Mouse (Mus musculus): ENCODE data around the gene Pla2g10.
"Not testable (repeated sequence)": the region's sequence is repeated elsewhere in the genome, so short reads cannot be mapped to it uniquely, and the experiment has no call there.

Pla2g10 gene

GRCm38 (mm10) chr16:13732786-13733185, 2.0 kb upstream of the Pla2g10 start:
- no peak for DNase-seq (ENCODE audit: extremely low read depth, insufficient read length, low spot score)

- no peak for DNase-seq (ENCODE audit: extremely low read depth, insufficient read length, low spot score)
Observed at GRCm38 (mm10) chr16:13729428-13729827, 1.4 kb downstream of the Pla2g10 start.

GRCm38 (mm10) chr16:13727811-13728335, 2.9 kb downstream of the Pla2g10 start:
- no peak for DNase-seq (ENCODE audit: extremely low read depth, insufficient read length, low spot score)

- no peak for DNase-seq (ENCODE audit: extremely low read depth, insufficient read length, low spot score)
Observed at GRCm38 (mm10) chr16:13722937-13723336, 7.8 kb downstream of the Pla2g10 start.

GRCm38 (mm10) chr16:13716821-13717553, 13.8 kb downstream of the Pla2g10 start:
- no peak for DNase-seq (ENCODE audit: extremely low read depth, insufficient read length, low spot score)

GRCm38 (mm10) chr16:13714910-13715309, 15.9 kb downstream of the Pla2g10 start:
- DNase-seq (ENCODE audit: extremely low read depth, insufficient read length, low spot score) = no peak

- DNase-seq (ENCODE audit: extremely low read depth, insufficient read length, low spot score) = no peak
Observed at GRCm38 (mm10) chr16:13704676-13705075, 26.1 kb downstream of the Pla2g10 start.

- DNase-seq (ENCODE audit: extremely low read depth, insufficient read length, low spot score) = no peak
Observed at GRCm38 (mm10) chr16:13702184-13702583, 28.6 kb downstream of the Pla2g10 start.

GRCm38 (mm10) chr16:13698998-13699397, 31.8 kb downstream of the Pla2g10 start:
- no peak for DNase-seq (ENCODE audit: extremely low read depth, insufficient read length, low spot score)

GRCm38 (mm10) chr16:13678601-13679319, 52.0 kb downstream of the Pla2g10 start:
- no peak for DNase-seq (ENCODE audit: extremely low read depth, insufficient read length, low spot score)

- DNase-seq (ENCODE audit: extremely low read depth, insufficient read length, low spot score) = no peak
Observed at GRCm38 (mm10) chr16:13674511-13674910, 56.3 kb downstream of the Pla2g10 start.

- DNase-seq (ENCODE audit: extremely low read depth, insufficient read length, low spot score) = no peak
Observed at GRCm38 (mm10) chr16:13673114-13673513, 57.7 kb downstream of the Pla2g10 start.

- DNase-seq (ENCODE audit: extremely low read depth, insufficient read length, low spot score) = peak; percentile 69
Observed at GRCm38 (mm10) chr16:13672386-13672898, 58.3 kb downstream of the Pla2g10 start.

- peak; percentile 93 for DNase-seq (ENCODE audit: extremely low read depth, insufficient read length, low spot score)
Observed at GRCm38 (mm10) chr16:13671685-13672385, 58.9 kb downstream of the Pla2g10 start, which contains the start of the genes Bfar and 3110001I22Rik. Bfar (plus strand) TSS chr16:13671858. 3110001I22Rik (plus strand) TSS chr16:13671929.

- not testable (repeated sequence) for DNase-seq (ENCODE audit: extremely low read depth, insufficient read length, low spot score)
Observed at GRCm38 (mm10) chr16:13670896-13671295, 59.9 kb downstream of the Pla2g10 start.

GRCm38 (mm10) chr16:13669282-13669681, 61.5 kb downstream of the Pla2g10 start:
- DNase-seq (ENCODE audit: extremely low read depth, insufficient read length, low spot score) = no peak

- no peak for DNase-seq (ENCODE audit: extremely low read depth, insufficient read length, low spot score)
Observed at GRCm38 (mm10) chr16:13668402-13669108, 62.2 kb downstream of the Pla2g10 start.

- DNase-seq (ENCODE audit: extremely low read depth, insufficient read length, low spot score) = peak; percentile 96
Observed at GRCm38 (mm10) chr16:13667878-13668343, 62.9 kb downstream of the Pla2g10 start, which contains the start of gene Parn. Parn (minus strand) TSS chr16:13668170.
